Mouse (Mus musculus) liver, embryonic 11.5 days (tissue): ENCODE measurements at regions not wholly inside any gene's neighbourhood (a gene's known extent, or its start where the extent isn't known, plus 50 kb on each side); places are given as distances from the start of the nearest gene placed in this dataset.

Experiments
- ATAC-seq: fragments of 200-750 bp; cut with Nextera tagmentation; replicated peaks from 2 replicates; pipeline ENCODE4 v1.8.0; 2017; ENCODE audit warnings: moderate number of reproducible peaks, mild to moderate bottlenecking, moderate TSS enrichment, moderate library complexity; ENCODE audit not compliant: low FRiP score
- DNase-seq: peaks from one replicate; pipeline ENCODE4 v3.0.0-alpha.2; 2017; ENCODE audit warnings: low spot score
- H3K27ac ChIP-seq: fragments of 300-500 bp; sonication (generic); 2 replicates; pipeline ENCODE4 v1.5.1; 2014; ENCODE audit warnings: mild to moderate bottlenecking, low read depth, low read length, control low read depth
- H3K27me3 ChIP-seq: fragments of 300-500 bp; sonication (generic); replicated peaks from 2 replicates; pipeline ENCODE4 v1.6.1; 2014; ENCODE audit warnings: low read length, mixed read lengths; ENCODE audit not compliant: control insufficient read depth, insufficient read depth
- H3K36me3 ChIP-seq: fragments of 300-500 bp; sonication (generic); 2 replicates; pipeline ENCODE4 v1.6.1; 2014; ENCODE audit warnings: mild to moderate bottlenecking, low read length, moderate library complexity, mixed read lengths; ENCODE audit not compliant: control insufficient read depth, insufficient read depth
- H3K4me1 ChIP-seq: fragments of 300-500 bp; sonication (generic); replicated peaks from 2 replicates; pipeline ENCODE4 v1.6.1; 2014; ENCODE audit warnings: low read length, mixed read lengths; ENCODE audit not compliant: control insufficient read depth, insufficient read depth
- H3K4me2 ChIP-seq: fragments of 300-500 bp; sonication (generic); 2 replicates; pipeline ENCODE4 v1.6.1; 2014; ENCODE audit warnings: mild to moderate bottlenecking, control low read depth, moderate library complexity
- H3K4me3 ChIP-seq: fragments of 300-500 bp; sonication (generic); 2 replicates; pipeline ENCODE4 v1.5.1; 2014; ENCODE audit warnings: low read depth, low read length, control low read depth
- H3K9ac ChIP-seq: fragments of 300-500 bp; sonication (generic); 2 replicates; pipeline ENCODE4 v1.6.1; 2014; ENCODE audit warnings: low read depth, low read length, control low read depth
- H3K9me3 ChIP-seq: fragments of 300-500 bp; sonication (generic); 2 replicates; pipeline ENCODE4 v1.6.1; 2016; ENCODE audit warnings: low read length, inconsistent platforms, mixed read lengths; ENCODE audit not compliant: control insufficient read depth
- WGBS: fragments of 180-500 bp; shearing (Covaris S2); extraction: QIAGEN DNeasy Blood & Tissue Kit; methylation state at CpG from one replicate; pipeline ENCODE4 v1.1.7; 2014; 5-methylcytosine and 5-hydroxymethylcytosine counted together

GRCm38 (mm10) chr4:142291366-142291765 lies 52.2 kb upstream of the Kazn start:
- no peak for ATAC-seq
- 78% methylated on average over 3 of the region's 3 CpGs for WGBS

More at GRCm38 (mm10) chr4:142291366-142291765, 52.2 kb upstream of the Kazn start:
- no peaks in the 10 kb centered on the region for H3K27me3 ChIP-seq
- no peaks in the 10 kb centered on the region for H3K36me3 ChIP-seq
- no peak overlapping the region for H3K27ac ChIP-seq
- H3K9ac ChIP-seq: no peak overlapping the region
- H3K4me2 ChIP-seq: no peak overlapping the region
- DNase-seq: no peak
- H3K4me1 ChIP-seq: no peaks in the 10 kb centered on the region
- no peaks in the 10 kb centered on the region for H3K9me3 ChIP-seq
- H3K4me3 ChIP-seq: no peak overlapping the region
